Mouse (Mus musculus) adipocyte (in vitro differentiated cells): ENCODE data around the gene Setd4.
"Not testable (repeated sequence)": the region's sequence is repeated elsewhere in the genome, so short reads cannot be mapped to it uniquely, and the experiment has no call there.

Experiments
- DNase-seq: peaks from one replicate; pipeline ENCODE4 v3.0.0-alpha.2; 2016; ENCODE audit warnings: low spot score

Gene Setd4

GRCm38 (mm10) chr16:93603439-93604212, at the start of gene Setd4:
Gene Setd4, minus strand, starts transcription at chr16:93604063.
- peak; percentile 97 for DNase-seq

GRCm38 (mm10) chr16:93648441-93649183, 44.7 kb upstream of the Setd4 start:
- DNase-seq = peak; percentile 2

GRCm38 (mm10) chr16:93644006-93644405, 40.1 kb upstream of the Setd4 start:
- DNase-seq = peak; percentile 92

GRCm38 (mm10) chr16:93627761-93628400, 24.0 kb upstream of the Setd4 start, which contains the start of gene Gm5678:
Gene Gm5678, plus strand, starts transcription at chr16:93628097.
- no peak for DNase-seq

- DNase-seq = peak; percentile 70
These were observed 22.9 kb upstream of the Setd4 start for GRCm38 (mm10) chr16:93626745-93627144.

- DNase-seq = no peak
These were observed 20.8 kb upstream of the Setd4 start for GRCm38 (mm10) chr16:93624671-93625070.

- DNase-seq = not testable (repeated sequence)
These were observed 19.9 kb upstream of the Setd4 start for GRCm38 (mm10) chr16:93623759-93624158.

- DNase-seq = peak; percentile 88
These were observed 11.4 kb upstream of the Setd4 start for GRCm38 (mm10) chr16:93615118-93615870.

GRCm38 (mm10) chr16:93610961-93611360, 7.1 kb upstream of the Setd4 start:
- peak; percentile 12 for DNase-seq

- DNase-seq = peak; percentile 8
These were observed 5.9 kb upstream of the Setd4 start for GRCm38 (mm10) chr16:93609796-93610195.

- peak; percentile 12 for DNase-seq
These were observed 4.9 kb upstream of the Setd4 start for GRCm38 (mm10) chr16:93608731-93609130.

GRCm38 (mm10) chr16:93607669-93608101, 3.8 kb upstream of the Setd4 start:
- peak; percentile 96 for DNase-seq

GRCm38 (mm10) chr16:93606146-93606545, 2.3 kb upstream of the Setd4 start:
- no peak for DNase-seq

- no peak for DNase-seq
These were observed 1.7 kb upstream of the Setd4 start, which contains the start of gene Cbr1 for GRCm38 (mm10) chr16:93605553-93605952. Gene Cbr1, plus strand, starts transcription at chr16:93605853.

- no peak for DNase-seq
These were observed 662 bp upstream of the Setd4 start for GRCm38 (mm10) chr16:93604481-93604969.

- DNase-seq = no peak
These were observed 4.4 kb downstream of the Setd4 start for GRCm38 (mm10) chr16:93599461-93599860.

GRCm38 (mm10) chr16:93597551-93597950, 6.3 kb downstream of the Setd4 start:
- DNase-seq = no peak

- DNase-seq = no peak
These were observed 7.1 kb downstream of the Setd4 start for GRCm38 (mm10) chr16:93596807-93597206.

GRCm38 (mm10) chr16:93595766-93596165, 8.1 kb downstream of the Setd4 start:
- DNase-seq = no peak

- DNase-seq = no peak
These were observed 9.4 kb downstream of the Setd4 start for GRCm38 (mm10) chr16:93594448-93594847.

GRCm38 (mm10) chr16:93593406-93593805, 10.5 kb downstream of the Setd4 start:
- peak; percentile 78 for DNase-seq

GRCm38 (mm10) chr16:93592711-93593110, 11.2 kb downstream of the Setd4 start:
- no peak for DNase-seq
